In genomic region chr8:70671615-70672324, GRCm38 (mm10) we compare ENCODE assay signal across 8 mouse cellular contexts. TPM values are rescaled to one million over a fixed set of nuclear protein-coding genes. Genes with fewer than 3 reads are reported as not detected.
A peak's percentile ranks its signal among the peaks of the same experiment; 100 is the strongest.
DNase-seq lines count a peak whose midpoint lies in the region; ATAC-seq lines count a peak whose summit lies in the region.

No protein-coding gene starts in this region.

- H3K27me3 ChIP-seq in forebrain, embryonic 13.5 days, result no peaks in the 10 kb centered on the region
- H3K27me3 ChIP-seq in forebrain, embryonic 15.5 days, result no peaks in the 10 kb centered on the region
- no peaks in the 10 kb centered on the region for H3K27me3 ChIP-seq in hindbrain, embryonic 15.5 days
- H3K27me3 ChIP-seq in midbrain, embryonic 14.5 days (ENCODE audit: control insufficient read depth, insufficient read depth, low read length), result no peaks in the 10 kb centered on the region

- ATAC-seq in forebrain, embryonic 13.5 days, result no peak
- ATAC-seq in forebrain, embryonic 15.5 days (replicated peaks), result no peak
- no peak for ATAC-seq in hindbrain, embryonic 15.5 days (ENCODE audit: low FRiP score, low read depth)
- ATAC-seq in midbrain, embryonic 14.5 days (ENCODE audit: low FRiP score, low TSS enrichment), result no peak

- WGBS in forebrain, embryonic 13.5 days, result 61% methylated on average over 10 of the region's 10 CpGs
- 59% methylated on average over 10 of the region's 10 CpGs for WGBS in forebrain, embryonic 15.5 days
- WGBS in hindbrain, embryonic 15.5 days, result 61% methylated on average over 10 of the region's 10 CpGs
- 64% methylated on average over 10 of the region's 10 CpGs for WGBS in midbrain, embryonic 14.5 days

- H3K36me3 ChIP-seq in forebrain, embryonic 13.5 days (ENCODE audit: poor library complexity, severe bottlenecking), result 0 out of 2 replicates have a peak, but pooled peaks cover 8% of the 10 kb centered on the region
- no peaks in the 10 kb centered on the region for H3K36me3 ChIP-seq in forebrain, embryonic 15.5 days
- H3K36me3 ChIP-seq in hindbrain, embryonic 15.5 days, result no peaks in the 10 kb centered on the region
- H3K36me3 ChIP-seq in midbrain, embryonic 14.5 days (ENCODE audit: control insufficient read depth, insufficient read depth, low read length), result no peaks in the 10 kb centered on the region

- DNase-seq in gastrocnemius, adult 18-20 months (ENCODE audit: low spot score), result peak; percentile 79
- no peak for DNase-seq in midbrain, embryonic 14.5 days
- no peak for DNase-seq in spleen, postnatal 4 days (ENCODE audit: low spot score in 2 of 2)
- no peak for DNase-seq in cerebellum, postnatal 36 days
- no peak for DNase-seq in embryo, embryonic 9.5 days (ENCODE audit: extremely low spot score)

- no peaks in the 10 kb centered on the region for H3K9me3 ChIP-seq in forebrain, embryonic 13.5 days (replicated peaks)
- no peaks in the 10 kb centered on the region for H3K9me3 ChIP-seq in forebrain, embryonic 15.5 days
- no peaks in the 10 kb centered on the region for H3K9me3 ChIP-seq in hindbrain, embryonic 15.5 days
- H3K9me3 ChIP-seq in midbrain, embryonic 14.5 days (ENCODE audit: control insufficient read depth, low read length), result no peaks in the 10 kb centered on the region

- H3K9ac ChIP-seq in forebrain, embryonic 13.5 days, result no peak overlapping the region
- no peak overlapping the region for H3K9ac ChIP-seq in forebrain, embryonic 15.5 days (replicated peaks)
- no peak overlapping the region for H3K9ac ChIP-seq in hindbrain, embryonic 15.5 days
- no peak overlapping the region for H3K9ac ChIP-seq in midbrain, embryonic 14.5 days (replicated peaks; ENCODE audit: low read length)

- peaks cover 20% of the 10 kb centered on the region for H3K4me1 ChIP-seq in forebrain, embryonic 13.5 days
- peaks cover 25% of the 10 kb centered on the region for H3K4me1 ChIP-seq in forebrain, embryonic 15.5 days
- peaks cover 19% of the 10 kb centered on the region for H3K4me1 ChIP-seq in hindbrain, embryonic 15.5 days (replicated peaks)
- H3K4me1 ChIP-seq in midbrain, embryonic 14.5 days (ENCODE audit: control insufficient read depth, insufficient read depth, low read length), result peaks cover 12% of the 10 kb centered on the region

- H3K4me3 ChIP-seq in forebrain, embryonic 13.5 days, result no peak overlapping the region
- H3K4me3 ChIP-seq in forebrain, embryonic 15.5 days, result no peak overlapping the region
- no peak overlapping the region for H3K4me3 ChIP-seq in hindbrain, embryonic 15.5 days
- H3K4me3 ChIP-seq in midbrain, embryonic 14.5 days (replicated peaks; ENCODE audit: low read depth, low read length), result no peak overlapping the region

- H3K27ac ChIP-seq in forebrain, embryonic 13.5 days, result 0 out of 2 replicates have a peak overlapping the region, but pooled peaks have one; percentile 95
- no peak overlapping the region; the same call in 1 of the 2 replicates for H3K27ac ChIP-seq in forebrain, embryonic 15.5 days (replicated peaks)
- peak overlapping the region; percentile 99; the same call in 1 of the 2 replicates for H3K27ac ChIP-seq in hindbrain, embryonic 15.5 days (replicated peaks)
- peak overlapping the region; percentile 90; the same call in 1 of the 2 replicates for H3K27ac ChIP-seq in midbrain, embryonic 14.5 days (replicated peaks; ENCODE audit: low read depth, low read length)

- no peak overlapping the region for H3K4me2 ChIP-seq in forebrain, embryonic 13.5 days
- H3K4me2 ChIP-seq in forebrain, embryonic 15.5 days (replicated peaks), result no peak overlapping the region
- H3K4me2 ChIP-seq in hindbrain, embryonic 15.5 days, result no peak overlapping the region
- no peak overlapping the region for H3K4me2 ChIP-seq in midbrain, embryonic 14.5 days (ENCODE audit: low read length)

RNA-seq across cellular contexts. Expression of gene Lsm4, which starts 1.3 kb away (rescaled TPM):
- 238 and 239 TPM in 2 replicates for polyA plus RNA-seq in forebrain, embryonic 13.5 days (2015; fragmentation: Nextera tagmentation; extraction: Ambion mirVana)
- polyA plus RNA-seq in forebrain, embryonic 15.5 days (2015; fragmentation: Nextera tagmentation; extraction: Ambion mirVana), result 211 and 228 TPM in 2 replicates
- total RNA-seq in gastrocnemius, adult 18-20 months (2021), result 10 to 100 TPM; 65.4 to 70.3 TPM
- 192 and 193 TPM in 2 replicates for polyA plus RNA-seq in hindbrain, embryonic 15.5 days (2015; fragmentation: Nextera tagmentation; extraction: Ambion mirVana)
- polyA plus RNA-seq in midbrain, embryonic 14.5 days (2014; fragmentation: Nextera tagmentation; extraction: Ambion mirVana), result 175 and 201 TPM in 2 replicates

RNA-seq across cellular contexts. Expression of gene Pgpep1, which starts 11.6 kb away (rescaled TPM):
- polyA plus RNA-seq in forebrain, embryonic 13.5 days (2015; fragmentation: Nextera tagmentation; extraction: Ambion mirVana), result 64.6 and 80.8 TPM in 2 replicates
- polyA plus RNA-seq in forebrain, embryonic 15.5 days (2015; fragmentation: Nextera tagmentation; extraction: Ambion mirVana), result 63.6 and 70.2 TPM in 2 replicates
- total RNA-seq in gastrocnemius, adult 18-20 months (2021), result 10 to 100 TPM; 11.9 to 13.7 TPM
- polyA plus RNA-seq in hindbrain, embryonic 15.5 days (2015; fragmentation: Nextera tagmentation; extraction: Ambion mirVana), result 76.5 and 77.8 TPM in 2 replicates
- 86.9 and 95.8 TPM in 2 replicates for polyA plus RNA-seq in midbrain, embryonic 14.5 days (2014; fragmentation: Nextera tagmentation; extraction: Ambion mirVana)

RNA-seq across cellular contexts. Expression of gene Jund, which starts 27.0 kb away (rescaled TPM):
- 58.6 and 68.8 TPM in 2 replicates for polyA plus RNA-seq in forebrain, embryonic 13.5 days (2015; fragmentation: Nextera tagmentation; extraction: Ambion mirVana)
- 89.0 and 96.0 TPM in 2 replicates for polyA plus RNA-seq in forebrain, embryonic 15.5 days (2015; fragmentation: Nextera tagmentation; extraction: Ambion mirVana)
- total RNA-seq in gastrocnemius, adult 18-20 months (2021), result 10 to 100 TPM; 41.6 to 68.4 TPM
- 98.4 and 105 TPM in 2 replicates for polyA plus RNA-seq in hindbrain, embryonic 15.5 days (2015; fragmentation: Nextera tagmentation; extraction: Ambion mirVana)
- 104 and 119 TPM in 2 replicates for polyA plus RNA-seq in midbrain, embryonic 14.5 days (2014; fragmentation: Nextera tagmentation; extraction: Ambion mirVana)

RNA-seq across cellular contexts. Expression of gene Iqcn, which starts 31.5 kb away (rescaled TPM):
- polyA plus RNA-seq in forebrain, embryonic 13.5 days (2015; fragmentation: Nextera tagmentation; extraction: Ambion mirVana), result 0.05 and 0.11 TPM in 2 replicates
- polyA plus RNA-seq in forebrain, embryonic 15.5 days (2015; fragmentation: Nextera tagmentation; extraction: Ambion mirVana), result 0.13 and 0.14 TPM in 2 replicates
- not detected for total RNA-seq in gastrocnemius, adult 18-20 months (2021)
- polyA plus RNA-seq in hindbrain, embryonic 15.5 days (2015; fragmentation: Nextera tagmentation; extraction: Ambion mirVana), result 0.09 TPM in 2 replicates
- polyA plus RNA-seq in midbrain, embryonic 14.5 days (2014; fragmentation: Nextera tagmentation; extraction: Ambion mirVana), result 0.05 TPM in 2 replicates

RNA-seq across cellular contexts. Expression of gene Gdf15, which starts 39.5 kb away (rescaled TPM):
- polyA plus RNA-seq in forebrain, embryonic 13.5 days (2015; fragmentation: Nextera tagmentation; extraction: Ambion mirVana), result 0.15 TPM in 1 of 2 replicates, not detected in the other
- polyA plus RNA-seq in forebrain, embryonic 15.5 days (2015; fragmentation: Nextera tagmentation; extraction: Ambion mirVana), result not detected in 2 replicates
- under 1 TPM; 0.16 to 0.21 TPM for total RNA-seq in gastrocnemius, adult 18-20 months (2021)
- polyA plus RNA-seq in hindbrain, embryonic 15.5 days (2015; fragmentation: Nextera tagmentation; extraction: Ambion mirVana), result 0.25 and 0.30 TPM in 2 replicates
- polyA plus RNA-seq in midbrain, embryonic 14.5 days (2014; fragmentation: Nextera tagmentation; extraction: Ambion mirVana), result 0.16 and 0.20 TPM in 2 replicates
